Mouse (Mus musculus) heart, adult 11 months (tissue): Measurements from ENCODE around the gene Mrgprd.

Source experiments
- DNase-seq: peaks from one replicate; pipeline ENCODE4 v3.0.0; 2022

The Mrgprd gene

GRCm38 (mm10) chr7:145304153-145304552 lies 10.5 kb upstream of the Mrgprd start:
- peak; percentile 80 for DNase-seq

DNA sequence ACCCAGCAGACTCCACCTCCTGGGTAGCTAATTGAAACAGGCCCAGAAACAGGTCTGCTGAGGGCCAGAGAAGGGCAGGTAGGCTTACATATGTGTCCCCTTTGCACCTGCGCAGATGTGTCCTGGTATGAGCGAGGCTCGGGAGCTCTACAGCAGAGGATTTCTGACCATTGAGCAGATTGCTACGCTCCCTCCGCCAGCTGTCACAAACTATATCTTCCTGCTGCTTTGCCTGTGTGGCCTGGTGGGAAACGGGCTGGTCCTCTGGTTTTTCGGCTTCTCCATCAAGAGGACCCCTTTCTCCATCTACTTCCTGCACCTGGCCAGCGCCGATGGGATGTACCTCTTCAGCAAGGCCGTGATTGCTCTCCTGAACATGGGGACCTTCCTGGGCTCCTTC lies 7.0 kb upstream of the Mrgprd start:
- peak; percentile 89 for DNase-seq

DNA sequence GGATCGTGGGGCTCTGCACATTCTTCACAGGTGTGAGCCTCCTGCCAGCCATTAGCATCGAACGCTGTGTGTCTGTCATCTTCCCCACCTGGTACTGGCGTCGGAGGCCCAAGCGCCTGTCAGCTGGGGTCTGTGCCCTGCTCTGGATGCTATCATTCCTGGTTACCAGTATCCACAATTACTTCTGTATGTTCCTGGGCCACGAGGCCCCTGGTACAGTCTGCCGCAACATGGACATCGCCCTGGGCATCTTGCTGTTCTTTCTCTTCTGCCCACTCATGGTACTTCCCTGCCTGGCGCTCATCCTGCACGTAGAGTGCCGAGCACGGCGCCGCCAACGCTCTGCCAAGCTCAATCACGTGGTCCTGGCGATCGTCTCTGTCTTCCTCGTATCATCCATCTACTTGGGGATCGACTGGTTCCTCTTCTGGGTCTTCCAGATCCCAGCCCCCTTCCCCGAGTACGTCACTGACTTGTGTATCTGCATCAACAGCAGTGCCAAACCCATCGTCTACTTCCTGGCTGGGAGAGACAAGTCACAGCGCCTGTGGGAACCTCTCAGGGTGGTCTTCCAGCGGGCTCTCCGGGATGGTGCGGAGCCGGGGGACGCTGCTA lies 6.5 kb upstream of the Mrgprd start:
- peak; percentile 92 for DNase-seq

DNA sequence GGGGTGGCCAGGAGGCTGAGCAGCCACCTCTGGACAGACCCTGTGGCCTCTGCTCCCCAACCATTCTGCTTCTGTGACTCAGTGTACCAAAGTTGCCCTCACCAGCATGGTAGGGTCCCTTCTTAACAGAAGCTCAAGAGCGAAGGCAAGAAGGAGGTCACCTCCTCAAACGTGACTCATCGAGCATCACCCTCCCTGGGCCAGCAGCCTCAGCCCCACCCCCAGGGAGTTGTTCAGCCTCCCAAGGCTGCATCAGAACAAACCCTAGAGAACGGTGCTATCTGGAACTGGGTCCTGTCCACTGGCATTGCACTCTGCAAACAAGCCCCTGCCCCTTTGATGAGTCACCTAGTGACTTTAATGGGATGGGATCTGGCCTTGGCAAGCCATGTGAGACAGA lies 5.8 kb upstream of the Mrgprd start:
- peak; percentile 92 for DNase-seq

DNA sequence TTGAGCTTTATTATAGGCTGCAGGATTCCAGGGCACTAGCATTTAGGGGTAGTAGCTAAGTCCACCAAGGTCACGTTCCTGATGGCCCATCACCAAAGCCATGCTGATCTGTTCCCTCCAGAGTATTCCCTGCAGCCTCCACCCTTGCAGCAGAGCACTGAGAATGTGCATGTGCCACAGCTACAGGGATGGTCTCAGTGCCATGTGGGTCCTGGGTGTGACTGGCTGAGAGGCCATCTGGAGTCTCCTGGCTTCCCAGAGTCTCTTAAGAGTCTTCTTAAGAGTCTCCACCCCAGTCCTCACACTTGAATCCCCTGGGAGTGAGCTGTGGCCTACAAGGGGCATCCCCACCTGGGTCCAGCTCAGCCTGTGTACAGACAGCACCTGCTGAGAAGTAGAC lies 4.8 kb upstream of the Mrgprd start:
- peak; percentile 77 for DNase-seq

- no peak for DNase-seq
These were observed 4.1 kb upstream of the Mrgprd start for GRCm38 (mm10) chr7:145310526-145310925.

DNA sequence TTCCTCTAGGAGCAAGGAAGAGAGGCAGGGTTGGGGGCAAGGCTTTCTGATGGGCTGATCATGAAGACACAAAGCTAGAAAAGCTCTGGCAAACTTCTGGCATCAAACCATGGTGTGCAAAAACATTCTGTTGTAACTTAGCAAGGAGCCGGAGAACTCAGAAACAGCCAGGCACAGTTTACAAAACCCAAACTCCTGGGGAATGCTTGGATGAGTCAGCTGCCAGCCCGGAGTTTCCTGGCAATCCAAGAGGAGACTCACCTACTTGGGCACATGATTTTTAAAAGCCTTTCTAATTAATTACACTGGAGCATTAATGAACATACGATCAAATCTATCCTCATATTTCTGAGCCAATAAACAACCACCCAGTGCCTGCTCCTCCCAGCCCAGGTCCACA lies 2.5 kb upstream of the Mrgprd start:
- no peak for DNase-seq

- peak; percentile 81 for DNase-seq
These were observed 2.9 kb downstream of the Mrgprd start for GRCm38 (mm10) chr7:145317522-145317921.

DNA sequence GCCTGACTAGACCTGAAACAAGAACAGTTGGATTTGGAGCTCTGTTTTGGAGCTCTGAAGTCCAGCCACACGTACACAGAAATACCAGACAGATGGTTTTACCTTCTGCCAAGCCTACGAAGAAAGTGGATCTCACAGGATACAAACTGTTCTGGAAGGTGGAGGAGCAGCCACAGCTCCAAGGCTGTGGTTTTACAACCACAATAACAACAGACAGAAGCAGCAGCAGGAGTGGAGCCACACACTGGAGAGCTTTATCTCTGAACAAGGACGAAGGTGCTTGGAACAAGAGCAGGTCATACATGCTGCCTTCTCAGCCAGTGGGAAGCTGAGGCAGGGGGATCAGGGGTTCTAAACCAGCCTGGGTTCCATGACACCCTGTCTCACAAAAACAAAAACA lies 4.8 kb downstream of the Mrgprd start:
- DNase-seq: no peak

DNA sequence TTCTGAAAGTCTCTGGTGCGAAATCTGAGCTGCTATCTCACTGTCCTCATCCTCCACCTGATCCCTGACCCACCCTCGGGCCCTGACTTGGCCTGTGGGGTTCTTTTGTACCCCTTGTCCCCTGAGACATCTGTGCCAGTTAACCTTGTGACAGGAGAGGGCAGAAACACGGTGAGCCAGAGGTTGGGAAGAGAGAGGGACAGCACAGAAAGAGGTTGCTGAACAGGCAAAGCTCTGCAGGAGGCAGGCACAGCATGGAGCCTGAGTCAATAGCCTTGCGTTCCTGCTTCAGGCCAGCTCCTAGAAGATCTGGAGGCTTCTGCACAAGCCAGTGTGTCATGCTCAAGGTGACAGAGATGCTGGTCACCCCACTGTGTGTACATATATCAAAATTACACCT lies 9.0 kb downstream of the Mrgprd start:
- peak; percentile 79 for DNase-seq

DNA sequence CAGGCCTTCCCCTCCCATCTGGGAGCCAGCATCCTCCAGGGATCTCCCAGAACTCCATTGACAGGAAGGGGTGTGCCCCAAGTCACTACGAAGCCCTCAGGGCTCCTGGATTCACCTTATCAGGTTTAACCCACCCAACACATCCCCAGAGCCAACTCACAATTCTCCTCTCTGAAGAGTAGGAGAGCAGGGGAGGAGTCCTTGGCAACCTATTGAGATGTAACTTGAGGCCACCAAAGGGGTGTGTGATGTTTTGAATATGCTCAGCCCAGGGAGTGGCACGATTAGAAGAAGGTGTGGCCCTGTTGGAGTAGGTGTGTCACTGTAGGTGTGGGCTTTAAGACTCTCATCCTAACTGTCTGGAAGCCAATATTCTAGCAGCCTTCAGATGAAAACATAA lies 11.1 kb downstream of the Mrgprd start:
- DNase-seq: peak; percentile 83

GRCm38 (mm10) chr7:145329982-145330381 lies 15.3 kb downstream of the Mrgprd start:
- DNase-seq: peak; percentile 81

GRCm38 (mm10) chr7:145330641-145331040 lies 16.0 kb downstream of the Mrgprd start:
- peak; percentile 86 for DNase-seq

- peak; percentile 92 for DNase-seq
These were observed 17.9 kb downstream of the Mrgprd start for GRCm38 (mm10) chr7:145332376-145333041.

DNA sequence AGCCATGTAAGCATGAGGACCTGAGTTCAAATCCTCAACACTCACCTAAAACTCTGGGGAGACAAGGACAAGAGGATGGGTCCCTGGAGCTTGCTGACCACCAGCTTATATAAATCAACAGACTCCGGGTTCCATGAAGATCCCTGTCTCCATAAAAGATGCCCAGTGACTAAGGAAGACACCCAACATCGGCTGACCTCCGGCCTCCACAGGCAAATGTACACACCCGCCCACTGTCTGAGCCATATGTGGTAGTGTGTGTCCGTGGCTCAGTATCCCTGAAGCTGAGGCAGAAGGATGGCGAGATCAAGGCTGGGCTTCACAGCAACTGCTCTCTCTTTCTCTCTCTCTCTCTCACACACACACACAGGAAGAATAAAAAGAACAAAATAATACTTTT lies 19.3 kb downstream of the Mrgprd start:
- peak; percentile 90 for DNase-seq

DNA sequence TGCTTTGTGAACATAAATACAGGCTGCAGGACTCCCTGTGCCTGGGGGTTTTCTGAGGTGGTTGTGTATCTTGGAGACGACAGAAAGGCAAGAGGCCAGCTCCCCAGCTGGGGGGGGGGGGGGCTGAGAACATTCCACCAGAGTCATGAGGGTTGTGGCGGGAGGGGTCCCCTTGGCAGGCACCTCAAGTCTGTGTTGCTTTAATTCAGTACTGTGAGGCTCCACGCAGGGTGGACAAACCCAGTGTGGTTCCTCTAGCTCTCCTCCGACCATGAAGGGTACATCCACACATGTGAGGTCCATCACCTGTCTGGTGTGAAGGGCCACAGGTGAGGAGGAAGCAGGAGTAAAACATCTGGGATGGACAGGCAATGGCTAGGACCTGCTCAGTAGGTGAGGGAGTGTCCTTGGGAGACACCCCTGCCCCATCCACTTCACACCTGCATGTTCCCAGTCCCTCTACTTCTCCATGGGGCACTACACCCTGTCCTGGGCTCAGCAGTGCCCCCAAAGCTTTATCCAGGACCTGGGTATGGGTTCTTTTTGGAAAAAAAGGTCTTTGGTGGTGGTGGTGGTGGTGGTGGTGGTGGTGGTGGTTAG lies 19.9 kb downstream of the Mrgprd start:
- DNase-seq: peak; percentile 87

GRCm38 (mm10) chr7:145335199-145335598 lies 20.6 kb downstream of the Mrgprd start:
- DNase-seq: peak; percentile 92

GRCm38 (mm10) chr7:145335616-145336332 lies 21.1 kb downstream of the Mrgprd start:
- DNase-seq: peak; percentile 81

DNA sequence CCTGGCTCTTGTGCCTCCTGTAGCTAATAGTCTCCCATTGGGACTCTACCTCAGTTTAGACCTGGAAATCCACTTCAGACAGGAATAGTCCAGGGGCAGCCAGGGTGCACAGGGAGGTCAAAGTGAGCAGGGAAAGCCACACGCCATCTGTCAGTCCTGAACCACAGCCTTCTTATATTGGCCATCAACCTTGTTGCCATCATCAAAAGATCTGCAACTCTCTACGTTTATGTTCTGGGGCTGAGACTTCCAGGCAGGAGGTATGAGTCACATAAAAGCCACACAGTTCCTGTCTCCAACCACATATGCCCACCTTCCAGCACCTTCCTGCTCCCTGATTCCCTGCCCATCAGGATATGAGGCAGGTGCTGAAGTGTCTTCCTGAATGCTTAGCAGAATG lies 23.3 kb downstream of the Mrgprd start:
- DNase-seq: no peak

DNA sequence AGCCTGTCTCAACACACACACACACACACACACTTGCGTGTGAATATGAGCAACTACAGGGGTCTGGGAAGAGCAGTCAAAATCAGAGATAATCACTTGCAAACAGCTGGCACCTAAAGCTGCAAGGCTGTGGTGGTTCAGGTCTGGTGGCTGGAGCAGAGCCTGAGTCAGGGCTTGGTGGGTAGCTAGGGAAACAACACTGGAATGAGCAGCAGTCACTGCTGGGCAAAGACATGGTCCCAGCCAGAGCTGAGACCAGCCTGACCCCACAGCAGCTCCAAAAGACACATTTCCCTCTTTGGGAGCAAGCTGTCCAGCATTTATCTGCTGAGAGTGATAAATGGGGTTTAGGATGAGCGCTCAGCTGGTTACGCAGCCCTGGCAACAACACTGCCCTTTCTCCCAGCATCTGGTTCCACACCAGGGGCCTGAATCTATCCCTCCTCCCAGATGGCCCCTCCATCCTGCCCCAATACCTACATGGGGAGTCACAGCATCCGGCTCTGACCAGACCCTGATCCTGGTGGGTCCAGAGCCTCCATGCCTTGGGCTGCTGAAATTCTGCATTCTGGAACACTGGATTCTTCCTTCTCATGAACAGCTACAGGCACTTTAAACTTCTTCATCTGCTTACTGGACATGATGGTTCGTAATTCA lies 25.7 kb downstream of the Mrgprd start:
- DNase-seq: peak; percentile 82
